Mouse (Mus musculus) myocyte (in vitro differentiated cells): Measurements from ENCODE around the gene Nipal1.

ENCODE experiments used
- MAX ChIP-seq: IDR thresholded peaks from one replicate; pipeline ENCODE4 v1.6.1; 2011; ENCODE audit warnings: low read depth, mild to moderate bottlenecking, control low read depth
- MYOD1 ChIP-seq, 3 experiments: IDR thresholded peaks; one replicate each; pipeline ENCODE4 v1.6.1; 2011; ENCODE audit warnings: control low read depth in 2 of 3, low read depth in 2 of 3, mild to moderate bottlenecking in 2 of 3, moderate library complexity in 1 of 3; ENCODE audit not compliant: insufficient read length in 2 of 3, control insufficient read depth in 1 of 3
- MYOG ChIP-seq, 3 experiments: IDR thresholded peaks; one replicate each; pipeline ENCODE4 v1.6.1; 2011; ENCODE audit warnings: control low read depth in 2 of 3, low read depth in 2 of 3, mild to moderate bottlenecking in 2 of 3; ENCODE audit not compliant: insufficient read length in 2 of 3, control insufficient read depth in 1 of 3, insufficient read depth in 1 of 3
- POLR2A ChIP-seq: IDR thresholded peaks from one replicate; pipeline ENCODE4 v1.6.1; 2011; ENCODE audit warnings: low read depth, mild to moderate bottlenecking, control low read depth, moderate library complexity; ENCODE audit not compliant: insufficient read length
- SRF ChIP-seq: IDR thresholded peaks from one replicate; pipeline ENCODE4 v1.6.1; 2011; ENCODE audit warnings: low read depth; ENCODE audit not compliant: control insufficient read depth, insufficient read length
- TCF12 ChIP-seq: IDR thresholded peaks from one replicate; pipeline ENCODE4 v1.6.1; 2011; ENCODE audit warnings: mild to moderate bottlenecking, control low read depth; ENCODE audit not compliant: poor library complexity, insufficient read depth, severe bottlenecking

- TF ChIP-seq MAX (no peak), MYOD1 (IDR thresholded peaks at IDR 0.05; ENCODE audit: control insufficient read depth in 1 of 3, insufficient read length in 2 of 3, low read depth in 2 of 3) (no peak), MYOG (IDR thresholded peaks at IDR 0.05; ENCODE audit: control insufficient read depth in 1 of 3, insufficient read depth in 1 of 3, insufficient read length in 2 of 3, low read depth in 2 of 3) (no peak), POLR2A (no peak), SRF (no peak), TCF12 (no peak)
Measured at GRCm38 (mm10) chr5:72674994-72675542, 27.5 kb downstream of the Nipal1 start.
